Mouse (Mus musculus) embryonic facial prominence, embryonic 15.5 days (tissue): ENCODE results near the gene Nedd9. TPM values are rescaled to one million over a fixed set of nuclear protein-coding genes. Genes with fewer than 3 reads are reported as not detected.

Source experiments
- ATAC-seq: fragments of 200-750 bp; cut with Nextera tagmentation; 2 replicates; pipeline ENCODE4 v1.8.0; 2017; ENCODE audit warnings: low read depth, moderate TSS enrichment; ENCODE audit not compliant: insufficient number of reproducible peaks, low FRiP score, low TSS enrichment
- H3K27ac ChIP-seq: fragments of 300-500 bp; sonication (generic); replicated peaks from 2 replicates; pipeline ENCODE4 v1.5.1; 2015; ENCODE audit warnings: mild to moderate bottlenecking, inconsistent platforms
- H3K27me3 ChIP-seq: fragments of 300-500 bp; sonication (generic); 2 replicates; pipeline ENCODE4 v1.6.1; 2015; ENCODE audit warnings: inconsistent platforms
- H3K36me3 ChIP-seq: fragments of 300-500 bp; sonication (generic); 2 replicates; pipeline ENCODE4 v1.6.1; 2015; ENCODE audit warnings: mild to moderate bottlenecking, inconsistent platforms
- H3K4me1 ChIP-seq: fragments of 300-500 bp; sonication (generic); 2 replicates; pipeline ENCODE4 v1.6.1; 2015; ENCODE audit warnings: inconsistent platforms
- H3K4me2 ChIP-seq: fragments of 300-500 bp; sonication (generic); replicated peaks from 2 replicates; pipeline ENCODE4 v1.6.1; 2015; ENCODE audit warnings: mild to moderate bottlenecking, inconsistent platforms
- H3K4me3 ChIP-seq: fragments of 300-500 bp; sonication (generic); replicated peaks from 2 replicates; pipeline ENCODE4 v1.5.1; 2015; ENCODE audit warnings: mild to moderate bottlenecking, inconsistent platforms
- H3K9ac ChIP-seq: fragments of 300-500 bp; sonication (generic); 2 replicates; pipeline ENCODE4 v1.6.1; 2015; ENCODE audit warnings: inconsistent platforms
- H3K9me3 ChIP-seq: fragments of 300-500 bp; sonication (generic); replicated peaks from 2 replicates; pipeline ENCODE4 v1.6.1; 2016; ENCODE audit warnings: inconsistent platforms
- WGBS: fragments of 180-500 bp; shearing (Covaris S2); methylation state at CpG from one replicate; pipeline ENCODE4 v1.1.7; 2015; 5-methylcytosine and 5-hydroxymethylcytosine counted together
- polyA plus RNA-seq: library from polyadenylated mRNA; unstranded; fragments of >200 nt; fragmentation: Nextera tagmentation; extraction: Ambion mirVana; gene quantifications from 2 replicates; pipeline ENCODE4 v1.2.1, GENCODE M21; 2015

Gene Nedd9
- polyA plus RNA-seq, 1 experiment from 2014 or later: 32.3 TPM

DNA sequence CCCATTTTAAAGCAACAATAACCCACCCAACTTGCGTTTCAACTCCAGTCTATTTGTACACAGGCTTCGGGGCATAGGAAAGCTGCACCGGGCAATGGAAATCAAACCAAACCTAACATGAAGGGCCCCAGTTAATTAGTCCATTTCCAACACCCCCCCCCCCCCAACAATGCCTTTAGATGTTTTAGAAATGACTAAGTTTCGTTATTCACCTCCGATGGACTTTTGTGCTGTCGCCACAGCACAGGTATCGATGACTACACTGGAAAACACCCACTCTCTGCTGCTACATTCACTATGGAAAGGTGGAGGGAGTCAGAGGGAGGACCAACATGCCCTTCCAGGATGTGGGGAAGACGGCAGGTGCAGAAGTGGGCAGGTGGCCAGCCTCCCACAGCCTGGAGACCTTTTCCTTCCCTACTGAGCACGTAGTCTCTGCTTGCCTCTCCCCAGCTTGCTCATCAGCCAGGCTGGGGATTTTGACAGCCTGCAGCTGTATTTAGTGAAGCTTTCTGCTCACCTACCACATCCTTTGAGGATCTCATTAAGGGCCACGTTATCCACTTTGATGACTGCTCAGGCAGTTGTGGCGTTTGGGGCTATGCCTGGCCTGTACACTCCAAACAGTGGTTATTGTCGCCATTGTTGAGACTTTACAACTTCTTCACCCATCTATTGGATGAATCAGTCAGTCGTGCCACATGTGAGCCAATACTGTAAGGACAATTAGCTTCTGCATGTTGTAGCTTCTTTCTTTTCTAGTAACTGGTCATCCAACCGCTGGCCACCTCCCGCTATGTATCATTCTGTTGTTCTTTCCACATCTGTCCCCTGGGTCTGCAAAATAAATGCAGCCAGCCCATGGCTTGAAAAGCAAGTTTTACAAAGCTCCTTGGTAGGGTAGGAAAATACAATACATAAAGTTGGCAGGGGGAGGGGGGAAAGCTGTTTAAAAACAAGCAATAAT lies 33.7 kb downstream of the Nedd9 start:
- peak; percentile 41; the same call in 1 of the 2 replicates for ATAC-seq
- Histone ChIP-seq H3K9ac (no peak overlapping the region), H3K4me2 (no peak overlapping the region), H3K4me3 (no peak overlapping the region), H3K27ac (no peak overlapping the region), H3K9me3 (no peaks in the 10 kb centered on the region), H3K36me3 (no peaks in the 10 kb centered on the region), H3K4me1 (peaks cover 28% of the 10 kb centered on the region), H3K27me3 (no peaks in the 10 kb centered on the region)
- 73% methylated on average over 15 of the region's 15 CpGs for WGBS

DNA sequence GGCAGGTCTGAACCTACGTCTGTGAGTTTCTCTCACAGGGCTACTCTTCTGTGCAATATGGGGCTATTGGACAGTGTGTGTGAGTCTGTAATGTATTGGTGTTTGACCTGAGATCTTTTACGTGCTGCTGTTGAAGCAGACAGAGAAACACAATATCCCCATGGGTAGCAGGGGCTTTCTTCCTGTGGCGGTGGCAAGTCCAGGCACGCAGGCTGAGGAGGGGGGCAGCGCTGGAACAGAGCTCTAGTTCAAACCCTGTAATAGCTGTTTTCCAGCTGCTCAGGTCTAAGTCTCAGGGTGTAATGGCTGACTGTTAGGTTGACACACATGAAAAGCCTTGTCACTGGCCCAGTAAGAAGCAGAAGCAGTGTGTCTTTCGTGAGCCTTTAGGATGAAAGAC lies 36.3 kb downstream of the Nedd9 start:
- Histone ChIP-seq H3K36me3 (no peaks in the 10 kb centered on the region), H3K9me3 (no peaks in the 10 kb centered on the region), H3K4me2 (no peak overlapping the region), H3K27me3 (no peaks in the 10 kb centered on the region), H3K9ac (no peak overlapping the region), H3K27ac (no peak overlapping the region), H3K4me1 (0 out of 2 replicates have a peak, but pooled peaks cover 2% of the 10 kb centered on the region), H3K4me3 (no peak overlapping the region)
- WGBS: 48% methylated on average over 6 of the region's 6 CpGs
- no peak; the same call in 1 of the 2 replicates for ATAC-seq

DNA sequence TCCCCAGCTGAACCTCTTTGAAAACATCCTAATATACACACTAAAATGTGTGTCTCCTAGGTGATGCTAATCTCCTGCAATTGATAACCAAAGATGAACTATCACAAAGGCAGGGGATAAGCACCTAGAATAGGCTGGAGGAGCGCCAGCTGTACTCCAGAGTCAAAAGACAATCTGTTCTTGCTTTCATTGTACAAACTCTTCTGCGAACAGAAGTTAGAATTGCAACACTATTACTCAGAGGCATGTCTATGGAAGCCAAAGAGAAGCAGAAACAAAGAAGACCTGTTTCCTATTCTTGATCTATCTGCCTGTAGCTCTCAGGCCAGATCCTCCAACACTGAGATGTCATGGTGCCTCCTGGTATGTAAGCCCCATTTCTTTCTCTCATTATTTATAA lies 38.0 kb downstream of the Nedd9 start:
- Histone ChIP-seq H3K36me3 (no peaks in the 10 kb centered on the region), H3K4me3 (no peak overlapping the region), H3K4me1 (0 out of 2 replicates have a peak, but pooled peaks cover 2% of the 10 kb centered on the region), H3K9me3 (no peaks in the 10 kb centered on the region), H3K4me2 (no peak overlapping the region), H3K27ac (no peak overlapping the region), H3K9ac (no peak overlapping the region), H3K27me3 (no peaks in the 10 kb centered on the region)
- ATAC-seq: no peak
- 79% methylated on average over 2 of the region's 2 CpGs for WGBS

DNA sequence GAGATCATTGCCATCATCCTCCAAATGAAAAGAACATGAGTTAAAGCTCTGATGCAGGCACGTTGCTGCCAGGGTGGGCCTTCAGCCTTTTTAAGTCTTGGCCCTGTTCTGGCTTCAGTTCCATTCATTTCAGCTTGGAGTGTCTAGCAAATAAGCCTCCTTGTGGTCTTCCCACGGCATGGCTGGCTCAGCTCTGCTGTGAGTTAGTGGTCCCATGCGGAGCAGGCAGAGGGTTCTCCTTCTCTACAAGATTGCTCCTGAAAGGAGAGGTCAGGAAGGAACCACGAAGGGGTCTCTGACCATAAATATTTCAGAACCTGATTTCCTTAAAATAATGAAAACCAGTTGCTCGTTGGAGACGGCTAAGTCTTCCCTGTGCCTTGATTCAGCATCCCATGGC lies 40.0 kb downstream of the Nedd9 start:
- H3K27ac ChIP-seq: no peak overlapping the region
- H3K27me3 ChIP-seq: no peaks in the 10 kb centered on the region
- H3K4me1 ChIP-seq: 0 out of 2 replicates have a peak, but pooled peaks cover 2% of the 10 kb centered on the region
- H3K9me3 ChIP-seq: no peaks in the 10 kb centered on the region
- no peak overlapping the region for H3K4me3 ChIP-seq
- H3K4me2 ChIP-seq: no peak overlapping the region
- no peak overlapping the region for H3K9ac ChIP-seq
- no peaks in the 10 kb centered on the region for H3K36me3 ChIP-seq
- WGBS: 52% methylated on average over 6 of the region's 6 CpGs
- ATAC-seq: no peak

DNA sequence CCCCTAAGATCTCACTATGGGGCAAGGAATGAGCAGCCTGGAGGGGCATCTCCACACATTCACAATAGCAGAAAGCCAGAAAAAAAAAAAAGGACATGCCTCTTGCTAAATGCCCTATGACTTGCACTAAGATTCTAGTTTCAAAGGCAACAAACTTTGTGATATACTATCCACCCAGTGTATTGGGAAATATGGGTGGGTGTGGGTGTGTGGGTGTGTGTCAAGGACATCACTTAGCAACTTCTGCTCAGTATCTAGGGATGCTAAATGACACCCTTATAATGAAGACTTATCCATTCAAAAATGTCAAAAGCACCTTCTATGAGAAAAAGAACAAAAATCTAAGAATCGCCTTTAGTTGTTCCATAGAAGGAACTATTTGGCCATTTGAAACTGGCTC lies 40.6 kb downstream of the Nedd9 start:
- Histone ChIP-seq H3K4me3 (no peak overlapping the region), H3K9me3 (no peaks in the 10 kb centered on the region), H3K36me3 (no peaks in the 10 kb centered on the region), H3K27ac (no peak overlapping the region), H3K27me3 (no peaks in the 10 kb centered on the region), H3K4me2 (no peak overlapping the region), H3K9ac (no peak overlapping the region), H3K4me1 (0 out of 2 replicates have a peak, but pooled peaks cover 2% of the 10 kb centered on the region)
- WGBS: 93% methylated on average over 1 of the region's 1 CpGs
- ATAC-seq: no peak

DNA sequence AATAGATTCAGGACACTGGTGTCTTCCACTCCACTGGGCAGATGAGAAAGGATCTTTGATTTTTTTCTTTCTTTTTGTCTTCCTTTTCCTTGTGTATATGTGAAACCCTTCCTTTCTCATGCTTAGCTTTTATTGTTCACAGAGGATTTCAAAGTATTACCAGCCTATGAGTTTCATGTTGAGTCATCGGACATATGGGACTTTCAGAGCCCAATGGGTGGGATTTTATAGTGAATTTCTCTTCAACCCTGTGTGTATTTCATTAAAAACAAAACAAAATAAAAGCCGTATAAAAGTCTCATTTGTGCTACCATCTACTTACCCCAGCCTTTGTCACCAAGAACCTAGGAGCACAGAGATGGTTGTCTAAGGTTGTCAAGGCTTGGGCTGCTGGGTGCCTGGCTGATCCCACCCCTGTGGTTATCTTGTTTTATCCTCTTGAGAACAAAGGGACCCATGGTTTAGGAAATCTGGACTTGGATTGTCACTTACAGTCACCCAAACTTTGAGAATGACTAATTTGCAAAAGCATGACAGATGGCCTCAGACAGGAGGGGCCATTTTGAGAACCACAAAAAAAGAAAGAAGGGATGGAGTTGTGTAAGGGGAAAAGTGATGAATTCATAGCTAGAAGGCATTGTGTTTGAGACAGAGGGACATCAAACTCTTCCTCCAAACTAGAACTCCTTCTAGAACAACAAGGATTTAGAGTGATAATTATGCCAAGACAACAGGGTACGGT lies 41.9 kb downstream of the Nedd9 start:
- Histone ChIP-seq H3K4me1 (no peaks in the 10 kb centered on the region), H3K9ac (no peak overlapping the region), H3K4me2 (no peak overlapping the region), H3K9me3 (no peaks in the 10 kb centered on the region), H3K4me3 (no peak overlapping the region), H3K27me3 (no peaks in the 10 kb centered on the region), H3K36me3 (no peaks in the 10 kb centered on the region), H3K27ac (no peak overlapping the region)
- WGBS: 83% methylated on average over 3 of the region's 3 CpGs
- ATAC-seq: no peak

DNA sequence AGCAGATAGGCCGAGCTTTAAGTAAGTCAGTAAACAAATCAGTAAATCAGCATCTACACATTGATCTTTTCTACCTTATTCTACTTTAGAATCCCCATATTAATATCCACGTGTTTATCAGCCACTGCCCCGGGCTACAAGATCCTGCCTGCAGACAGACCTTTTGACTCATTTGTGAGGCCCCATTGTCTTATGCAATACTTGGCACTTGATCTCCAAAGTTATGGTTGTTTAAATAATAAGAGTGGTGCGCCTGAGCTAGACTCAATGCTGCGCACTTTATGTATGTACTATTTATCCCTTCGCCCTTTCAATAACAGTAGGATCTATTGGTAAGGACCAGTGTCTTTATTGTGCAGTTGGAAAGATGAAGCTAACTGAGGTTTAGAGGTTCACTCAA lies 42.9 kb downstream of the Nedd9 start:
- Histone ChIP-seq H3K4me3 (no peak overlapping the region), H3K4me2 (no peak overlapping the region), H3K27ac (no peak overlapping the region), H3K9ac (no peak overlapping the region), H3K36me3 (no peaks in the 10 kb centered on the region), H3K9me3 (no peaks in the 10 kb centered on the region), H3K27me3 (no peaks in the 10 kb centered on the region), H3K4me1 (no peaks in the 10 kb centered on the region)
- no peak for ATAC-seq
- 82% methylated on average over 6 of the region's 6 CpGs for WGBS

DNA sequence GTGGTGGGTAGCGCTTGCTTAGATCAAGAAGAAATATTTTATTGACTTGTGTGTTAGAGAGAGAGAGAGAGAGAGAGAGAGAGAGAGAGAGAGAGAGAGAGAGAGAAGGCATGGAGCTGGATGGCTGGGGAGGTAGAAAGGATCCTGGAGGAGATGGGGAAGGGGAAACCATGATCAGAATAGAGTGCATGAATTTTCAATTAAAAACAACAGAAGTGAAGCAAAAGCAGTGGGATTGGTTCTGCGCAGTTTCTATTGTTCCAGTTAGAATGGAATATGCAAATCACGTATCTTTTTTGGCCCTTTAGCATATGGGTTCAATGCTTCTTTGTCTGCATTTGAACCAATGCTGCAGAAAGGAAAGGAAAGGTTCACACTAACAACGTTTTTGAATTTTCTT lies 45.0 kb downstream of the Nedd9 start:
- 68% methylated on average over 4 of the region's 4 CpGs for WGBS
- no peaks in the 10 kb centered on the region for H3K36me3 ChIP-seq

DNA sequence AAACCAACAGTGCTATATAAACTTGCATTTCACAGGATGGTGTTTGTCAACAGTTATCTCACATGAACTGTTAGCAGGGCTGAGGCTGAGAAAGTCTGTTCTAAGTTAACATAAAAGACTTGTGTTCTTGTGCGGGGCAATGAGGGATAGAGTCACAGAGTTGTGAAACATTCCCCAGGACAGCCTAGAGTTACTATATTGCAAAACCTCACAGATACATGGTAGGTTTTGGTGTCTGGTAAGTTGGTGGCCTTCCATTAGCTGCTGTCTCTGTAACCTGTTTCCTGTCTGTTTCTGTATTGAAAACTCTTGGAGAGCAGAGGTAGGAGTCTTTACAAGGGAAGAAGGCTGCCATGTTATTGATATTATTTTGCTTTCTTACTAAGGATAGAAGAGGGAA lies 47.0 kb downstream of the Nedd9 start:
- Histone ChIP-seq H3K9ac (no peak overlapping the region), H3K9me3 (no peaks in the 10 kb centered on the region), H3K27me3 (no peaks in the 10 kb centered on the region), H3K4me3 (no peak overlapping the region), H3K27ac (no peak overlapping the region), H3K4me1 (no peaks in the 10 kb centered on the region), H3K4me2 (no peak overlapping the region), H3K36me3 (no peaks in the 10 kb centered on the region)
- ATAC-seq: no peak
- 82% methylated on average over 1 of the region's 1 CpGs for WGBS

More for the DNA sequence above, 45.0 kb downstream of the Nedd9 start:
- H3K4me1 ChIP-seq: no peaks in the 10 kb centered on the region
- H3K9ac ChIP-seq: no peak overlapping the region
- no peak for ATAC-seq
- H3K27ac ChIP-seq: no peak overlapping the region
- no peak overlapping the region for H3K4me2 ChIP-seq
- H3K9me3 ChIP-seq: no peaks in the 10 kb centered on the region
- H3K4me3 ChIP-seq: no peak overlapping the region
- no peaks in the 10 kb centered on the region for H3K27me3 ChIP-seq

DNA sequence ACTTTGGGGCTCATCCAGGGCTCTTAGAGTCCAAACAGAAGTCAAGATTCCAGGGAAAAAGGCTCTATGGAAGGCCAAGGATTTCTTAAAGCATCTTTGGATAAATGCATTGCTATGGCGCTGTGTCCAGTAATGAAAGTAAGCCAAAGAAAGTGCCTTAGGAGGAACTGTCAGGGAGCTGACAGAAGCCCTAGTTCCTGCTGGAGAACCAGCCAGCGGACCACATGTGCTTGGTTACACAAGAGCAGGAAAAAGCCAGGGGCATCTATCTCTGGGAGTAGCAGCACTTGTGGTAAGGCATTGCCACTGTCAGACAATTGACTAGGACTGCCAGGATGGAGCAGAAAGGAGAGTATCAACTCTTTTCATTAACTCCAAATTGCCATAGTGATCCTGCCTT lies 49.8 kb downstream of the Nedd9 start:
- no peak overlapping the region for H3K4me3 ChIP-seq
- H3K4me2 ChIP-seq: no peak overlapping the region
- no peak overlapping the region for H3K27ac ChIP-seq
- no peaks in the 10 kb centered on the region for H3K4me1 ChIP-seq
- H3K27me3 ChIP-seq: no peaks in the 10 kb centered on the region
- H3K36me3 ChIP-seq: no peaks in the 10 kb centered on the region
- H3K9ac ChIP-seq: no peak overlapping the region
- 84% methylated on average over 2 of the region's 2 CpGs for WGBS
- no peaks in the 10 kb centered on the region for H3K9me3 ChIP-seq
- ATAC-seq: no peak

DNA sequence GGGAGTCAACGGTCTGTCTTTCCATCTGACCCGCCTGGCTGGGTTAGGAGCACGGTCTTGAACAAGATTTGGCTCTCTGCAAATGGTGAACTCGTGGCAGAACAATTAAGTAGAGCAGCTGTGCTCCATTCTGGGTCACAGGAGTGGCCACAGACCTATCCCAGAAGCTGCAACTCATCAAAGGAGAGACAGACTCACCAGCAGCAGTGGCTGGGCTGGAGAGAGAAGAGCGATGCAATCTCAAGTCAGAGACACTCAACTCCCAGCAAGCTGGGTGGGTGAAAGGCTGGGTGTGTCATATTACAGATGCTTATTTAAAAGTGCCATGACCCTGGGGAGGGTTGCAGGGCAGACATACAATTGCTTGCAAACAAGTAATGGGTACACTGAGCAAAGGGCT lies 50.4 kb downstream of the Nedd9 start:
- no peaks in the 10 kb centered on the region for H3K9me3 ChIP-seq
- no peak overlapping the region for H3K4me3 ChIP-seq
- H3K4me2 ChIP-seq: no peak overlapping the region
- 73% methylated on average over 5 of the region's 5 CpGs for WGBS
- ATAC-seq: no peak
- no peaks in the 10 kb centered on the region for H3K4me1 ChIP-seq
- no peaks in the 10 kb centered on the region for H3K27me3 ChIP-seq
- no peaks in the 10 kb centered on the region for H3K36me3 ChIP-seq
- H3K9ac ChIP-seq: no peak overlapping the region
- H3K27ac ChIP-seq: no peak overlapping the region
